Comparison of ENCODE assay signal across 30 mouse cellular contexts in the genomic region with DNA sequence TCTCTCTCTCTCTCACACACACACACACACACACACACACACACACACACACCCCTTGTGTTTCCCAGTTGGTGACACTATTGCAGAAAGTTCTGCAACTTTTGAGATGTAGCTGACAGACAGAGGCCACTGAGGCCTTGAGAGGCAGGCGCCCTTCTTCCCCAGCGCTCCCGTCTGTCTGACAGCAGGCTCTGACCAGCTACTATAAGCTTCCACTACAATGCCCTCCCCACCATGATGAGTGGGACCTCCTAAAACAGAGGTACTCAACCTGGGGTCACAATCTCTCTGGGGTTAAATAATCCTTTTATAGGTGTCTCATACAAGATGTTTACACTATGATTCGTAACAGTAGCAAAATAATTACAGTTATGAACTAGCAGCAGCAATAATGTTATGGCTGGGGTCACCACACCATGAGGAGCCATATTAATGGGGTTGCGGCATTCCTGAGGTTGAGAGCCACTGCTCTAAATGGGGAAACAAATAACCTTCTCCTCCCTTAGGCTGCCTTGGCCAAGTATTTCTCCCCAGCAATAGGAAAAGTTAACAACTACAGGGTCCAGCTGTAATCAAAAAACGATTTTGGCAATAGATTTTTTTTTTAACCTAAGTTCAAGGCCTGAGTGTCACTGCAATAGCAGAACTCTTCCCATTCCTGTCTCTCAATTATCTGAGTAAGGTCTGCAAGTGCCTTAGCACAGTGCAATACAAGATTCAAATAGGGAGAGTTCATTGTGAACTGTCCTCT. TPM values are rescaled to one million over a fixed set of nuclear protein-coding genes. Genes with fewer than 3 reads are reported as not detected.
DNase-seq lines count a peak whose midpoint lies in the region; ATAC-seq and TF ChIP-seq lines count a peak whose summit lies in the region.
"Had no signal": no experiment of that assay in that cellular context is flagged by ENCODE, and none has a peak within 500 bp of the region (broad histone marks: within the 10 kb centered on the region; RNA-seq: fewer than 3 reads in every experiment).

No protein-coding gene starts in this region.

- no peak for TF ChIP-seq CTCF in stomach, postnatal 0 days (IDR thresholded peaks at IDR 0.05; ENCODE audit: low read depth)

- no peak overlapping the region for H3K4me2 ChIP-seq in heart, embryonic 12.5 days
- H3K4me2 ChIP-seq in liver, embryonic 12.5 days = peak overlapping the region; percentile 5; the same call in 1 of the 2 replicates
- no peak overlapping the region for H3K4me2 ChIP-seq in liver, embryonic 11.5 days
- H3K4me2 ChIP-seq in stomach, embryonic 16.5 days (ENCODE audit: low read depth, low read length) = no peak overlapping the region
- no peak overlapping the region for H3K4me2 ChIP-seq in stomach, postnatal 0 days (replicated peaks; ENCODE audit: low read depth)
- H3K4me2 ChIP-seq: embryonic facial prominence, embryonic 12.5 days; kidney, embryonic 15.5 days; midbrain, embryonic 15.5 days had no signal

- H3K27me3 ChIP-seq in heart, embryonic 12.5 days (replicated peaks) = no peaks in the 10 kb centered on the region
- H3K27me3 ChIP-seq in liver, embryonic 12.5 days (replicated peaks) = no peaks in the 10 kb centered on the region
- H3K27me3 ChIP-seq in liver, embryonic 11.5 days (replicated peaks; ENCODE audit: control insufficient read depth, insufficient read depth, low read length) = no peaks in the 10 kb centered on the region
- no peaks in the 10 kb centered on the region for H3K27me3 ChIP-seq in stomach, embryonic 16.5 days (ENCODE audit: control insufficient read depth, insufficient read depth, low read length)
- no peaks in the 10 kb centered on the region for H3K27me3 ChIP-seq in stomach, postnatal 0 days (ENCODE audit: control insufficient read depth, insufficient read depth, low read length)
- H3K27me3 ChIP-seq: CH12.LX; embryonic facial prominence, embryonic 12.5 days; kidney, embryonic 15.5 days; liver, embryonic 13.5 days; megakaryocyte, embryonic 14.5 days; midbrain, embryonic 15.5 days; stomach, embryonic 15.5 days had no signal

- no peak overlapping the region for H3K9ac ChIP-seq in heart, embryonic 12.5 days
- H3K9ac ChIP-seq in liver, embryonic 12.5 days = no peak overlapping the region
- H3K9ac ChIP-seq in liver, embryonic 11.5 days (ENCODE audit: low read depth, low read length) = no peak overlapping the region
- H3K9ac ChIP-seq in stomach, embryonic 16.5 days (ENCODE audit: low read length) = no peak overlapping the region
- no peak overlapping the region for H3K9ac ChIP-seq in stomach, postnatal 0 days (ENCODE audit: low read length)
- H3K9ac ChIP-seq: embryonic facial prominence, embryonic 12.5 days; kidney, embryonic 15.5 days; liver, embryonic 13.5 days; midbrain, embryonic 15.5 days; stomach, embryonic 15.5 days had no signal

- 72% methylated on average over 6 of the region's 6 CpGs for WGBS in heart, embryonic 12.5 days
- WGBS in liver, embryonic 12.5 days (ENCODE audit: insufficient replicate concordance) = 72% methylated on average over 6 of the region's 6 CpGs
- WGBS in liver, embryonic 11.5 days = 73% methylated on average over 6 of the region's 6 CpGs
- 66% methylated on average over 6 of the region's 6 CpGs for WGBS in stomach, embryonic 16.5 days
- 71% methylated on average over 6 of the region's 6 CpGs for WGBS in stomach, postnatal 0 days

- DNase-seq in adrenal gland, adult 2 months = peak; percentile 58
- DNase-seq in adrenal gland, postnatal 4 days (ENCODE audit: low spot score in 2 of 2) = no peak
- DNase-seq in heart, postnatal 36 days = no peak
- DNase-seq in liver, embryonic 11.5 days (ENCODE audit: low spot score) = no peak
- DNase-seq in stomach, postnatal 0 days (ENCODE audit: low spot score) = no peak
- DNase-seq: cerebellum, adult 11-12 months; cerebellum, adult 9-11 months; embryo, embryonic 11 days; gastrocnemius, postnatal 25 days; heart, adult 18-20 months; heart, postnatal 10 days; kidney, adult 18-20 months; kidney, postnatal 36 days; layer of hippocampus, postnatal 36 days; liver, embryonic 13.5 days; lung, adult 2 months; right cerebral cortex, postnatal 25 days; thymus, adult 18-20 months; thymus, postnatal 25 days had no signal

- peaks cover 53% of the 10 kb centered on the region for H3K4me1 ChIP-seq in heart, embryonic 12.5 days (replicated peaks)
- H3K4me1 ChIP-seq in liver, embryonic 12.5 days = peaks cover 42% of the 10 kb centered on the region
- H3K4me1 ChIP-seq in liver, embryonic 11.5 days (replicated peaks; ENCODE audit: control insufficient read depth, insufficient read depth, low read length) = peaks cover 21% of the 10 kb centered on the region
- H3K4me1 ChIP-seq in stomach, embryonic 16.5 days (ENCODE audit: control insufficient read depth, insufficient read depth, low read length) = peaks cover 16% of the 10 kb centered on the region
- no peaks in the 10 kb centered on the region; the same call in none of the 2 replicates for H3K4me1 ChIP-seq in stomach, postnatal 0 days (replicated peaks; ENCODE audit: control insufficient read depth, insufficient read depth)

- no peaks in the 10 kb centered on the region for H3K36me3 ChIP-seq in heart, embryonic 12.5 days
- H3K36me3 ChIP-seq in liver, embryonic 12.5 days = no peaks in the 10 kb centered on the region
- H3K36me3 ChIP-seq in liver, embryonic 11.5 days (ENCODE audit: control insufficient read depth, insufficient read depth, low read length) = no peaks in the 10 kb centered on the region
- no peaks in the 10 kb centered on the region for H3K36me3 ChIP-seq in stomach, embryonic 16.5 days (ENCODE audit: control insufficient read depth, insufficient read depth, low read length)
- no peaks in the 10 kb centered on the region for H3K36me3 ChIP-seq in stomach, postnatal 0 days (ENCODE audit: control insufficient read depth, insufficient read depth, low read length)
- H3K36me3 ChIP-seq: embryonic facial prominence, embryonic 12.5 days; kidney, embryonic 15.5 days; liver, embryonic 13.5 days; midbrain, embryonic 15.5 days; stomach, embryonic 15.5 days had no signal

- H3K9me3 ChIP-seq in heart, embryonic 12.5 days (replicated peaks) = no peaks in the 10 kb centered on the region
- H3K9me3 ChIP-seq in liver, embryonic 12.5 days (replicated peaks) = no peaks in the 10 kb centered on the region
- no peaks in the 10 kb centered on the region for H3K9me3 ChIP-seq in liver, embryonic 11.5 days (ENCODE audit: control insufficient read depth, low read length)
- H3K9me3 ChIP-seq in stomach, embryonic 16.5 days (replicated peaks; ENCODE audit: control insufficient read depth, low read length) = no peaks in the 10 kb centered on the region
- no peaks in the 10 kb centered on the region for H3K9me3 ChIP-seq in stomach, postnatal 0 days (ENCODE audit: control insufficient read depth, low read length)
- H3K9me3 ChIP-seq: embryonic facial prominence, embryonic 12.5 days; kidney, embryonic 15.5 days; liver, embryonic 13.5 days; midbrain, embryonic 15.5 days; stomach, embryonic 15.5 days had no signal

- no peak overlapping the region for H3K4me3 ChIP-seq in heart, embryonic 12.5 days
- no peak overlapping the region for H3K4me3 ChIP-seq in liver, embryonic 12.5 days
- no peak overlapping the region for H3K4me3 ChIP-seq in liver, embryonic 11.5 days (ENCODE audit: low read depth, low read length)
- H3K4me3 ChIP-seq in stomach, embryonic 16.5 days (replicated peaks; ENCODE audit: low read length) = no peak overlapping the region
- no peak overlapping the region for H3K4me3 ChIP-seq in stomach, postnatal 0 days (ENCODE audit: low read depth, low read length)
- H3K4me3 ChIP-seq: embryonic facial prominence, embryonic 12.5 days; kidney, embryonic 15.5 days; liver, embryonic 13.5 days; megakaryocyte, embryonic 14.5 days; midbrain, embryonic 15.5 days; stomach, embryonic 15.5 days had no signal

- peak overlapping the region; percentile 47; the same call in 1 of the 2 replicates for H3K27ac ChIP-seq in heart, embryonic 12.5 days (ENCODE audit: poor library complexity, severe bottlenecking)
- H3K27ac ChIP-seq in liver, embryonic 12.5 days = no peak overlapping the region
- no peak overlapping the region for H3K27ac ChIP-seq in liver, embryonic 11.5 days (ENCODE audit: low read depth, low read length)
- H3K27ac ChIP-seq in stomach, embryonic 16.5 days (ENCODE audit: low read length) = peak overlapping the region; percentile 56; the same call in 1 of the 2 replicates
- H3K27ac ChIP-seq in stomach, postnatal 0 days (replicated peaks) = no peak overlapping the region; the same call in 1 of the 2 replicates
- H3K27ac ChIP-seq: embryonic facial prominence, embryonic 12.5 days; liver, embryonic 13.5 days; midbrain, embryonic 15.5 days had no signal

- intact Hi-C loops in heart, postnatal 36 days (cut with DNase I) = no loop called here

- ATAC-seq in heart, embryonic 12.5 days (ENCODE audit: insufficient number of reproducible peaks, low FRiP score) = no peak
- no peak for ATAC-seq in liver, embryonic 12.5 days
- ATAC-seq in liver, embryonic 11.5 days (replicated peaks; ENCODE audit: low FRiP score) = no peak
- no peak for ATAC-seq in stomach, embryonic 16.5 days (ENCODE audit: insufficient read depth, low FRiP score)
- ATAC-seq in stomach, postnatal 0 days (ENCODE audit: low FRiP score, low TSS enrichment) = no peak
- ATAC-seq: forebrain, embryonic 14.5 days; hindbrain, embryonic 16.5 days; midbrain, embryonic 15.5 days had no signal

- no peak for TF ChIP-seq EP300 in stomach, postnatal 0 days (optimal IDR thresholded peaks at IDR 0.05)

RNA-seq across cellular contexts. Expression of gene Ppp2r5e, which starts 58.2 kb away (rescaled TPM):
- total RNA-seq in adrenal gland, adult 2 months (2021) = 10 to 100 TPM; 45.2 to 50.3 TPM
- 50.3 and 57.4 TPM in 2 replicates for polyA plus RNA-seq in adrenal gland, adult 2 months (2012; rRNA removed)
- total RNA-seq in adrenal gland, postnatal 4 days (2021) = 10 to 100 TPM; 47.1 to 53.2 TPM
- polyA plus RNA-seq in heart, embryonic 12.5 days (2016; fragmentation: Nextera tagmentation; extraction: Ambion mirVana) = 12.1 and 12.7 TPM in 2 replicates
- 10 to 100 TPM; 32.4 to 32.8 TPM for total RNA-seq in heart, postnatal 36 days (2021)
- 7.9 and 8.0 TPM in 2 replicates for polyA plus RNA-seq in liver, embryonic 12.5 days (2016; fragmentation: Nextera tagmentation; extraction: Ambion mirVana)
- 10.0 and 10.7 TPM in 2 replicates for polyA plus RNA-seq in liver, embryonic 11.5 days (2014; fragmentation: Nextera tagmentation; extraction: Ambion mirVana)
- 7.3 and 7.8 TPM in 2 replicates for polyA plus RNA-seq in stomach, embryonic 16.5 days (2015; fragmentation: Nextera tagmentation; extraction: Ambion mirVana)
- polyA plus RNA-seq in stomach, postnatal 0 days (2015; fragmentation: Nextera tagmentation; extraction: Ambion mirVana) = 8.3 and 8.9 TPM in 2 replicates

Comparison
In these comparisons a context has a peak if more than half of its experiments do, and no peak if none do; other contexts are left out.
1. H3K27ac ChIP-seq: peak in heart, embryonic 12.5 days (single experiment) and stomach, embryonic 16.5 days (single experiment); none in liver, embryonic 12.5 days (single experiment), liver, embryonic 11.5 days (single experiment) and stomach, postnatal 0 days (single experiment).